Mouse (Mus musculus) stomach, embryonic 15.5 days (tissue): ENCODE measurements around the gene Ralb. TPM values are rescaled to one million over a fixed set of nuclear protein-coding genes. Genes with fewer than 3 reads are reported as not detected.

Source experiments
- ATAC-seq: fragments of 200-750 bp; cut with Nextera tagmentation; 2 replicates; pipeline ENCODE4 v1.8.0; 2017; ENCODE audit warnings: low read depth, moderate number of reproducible peaks, moderate TSS enrichment; ENCODE audit not compliant: insufficient read depth, low FRiP score
- H3K27ac ChIP-seq: fragments of 300-500 bp; sonication (generic); 2 replicates; pipeline ENCODE4 v1.5.1; 2015; ENCODE audit warnings: mild to moderate bottlenecking, inconsistent platforms
- H3K27me3 ChIP-seq: fragments of 300-500 bp; sonication (generic); replicated peaks from 2 replicates; pipeline ENCODE4 v1.6.1; 2015; ENCODE audit warnings: inconsistent platforms
- H3K36me3 ChIP-seq: fragments of 300-500 bp; sonication (generic); 2 replicates; pipeline ENCODE4 v1.6.1; 2015; ENCODE audit warnings: inconsistent platforms
- H3K4me1 ChIP-seq: fragments of 300-500 bp; sonication (generic); 2 replicates; pipeline ENCODE4 v1.6.1; 2015; ENCODE audit warnings: inconsistent platforms
- H3K4me2 ChIP-seq: fragments of 300-500 bp; sonication (generic); 2 replicates; pipeline ENCODE4 v1.6.1; 2015; ENCODE audit warnings: mild to moderate bottlenecking, inconsistent platforms
- H3K4me3 ChIP-seq: fragments of 300-500 bp; sonication (generic); replicated peaks from 2 replicates; pipeline ENCODE4 v1.5.1; 2015; ENCODE audit warnings: inconsistent platforms
- H3K9ac ChIP-seq: fragments of 300-500 bp; sonication (generic); 2 replicates; pipeline ENCODE4 v1.6.1; 2015; ENCODE audit warnings: inconsistent platforms
- H3K9me3 ChIP-seq: fragments of 300-500 bp; sonication (generic); 2 replicates; pipeline ENCODE4 v1.6.1; 2016; ENCODE audit warnings: inconsistent platforms
- WGBS: fragments of 180-500 bp; shearing (Covaris S2); methylation state at CpG from one replicate; pipeline ENCODE4 v1.1.7; 2015; 5-methylcytosine and 5-hydroxymethylcytosine counted together
- polyA plus RNA-seq: library from polyadenylated mRNA; unstranded; fragments of >200 nt; fragmentation: Nextera tagmentation; extraction: Ambion mirVana; gene quantifications from 2 replicates; pipeline ENCODE4 v1.2.1, GENCODE M21; 2015

Gene Ralb
- polyA plus RNA-seq, 1 experiment from 2014 or later = 139 TPM

DNA sequence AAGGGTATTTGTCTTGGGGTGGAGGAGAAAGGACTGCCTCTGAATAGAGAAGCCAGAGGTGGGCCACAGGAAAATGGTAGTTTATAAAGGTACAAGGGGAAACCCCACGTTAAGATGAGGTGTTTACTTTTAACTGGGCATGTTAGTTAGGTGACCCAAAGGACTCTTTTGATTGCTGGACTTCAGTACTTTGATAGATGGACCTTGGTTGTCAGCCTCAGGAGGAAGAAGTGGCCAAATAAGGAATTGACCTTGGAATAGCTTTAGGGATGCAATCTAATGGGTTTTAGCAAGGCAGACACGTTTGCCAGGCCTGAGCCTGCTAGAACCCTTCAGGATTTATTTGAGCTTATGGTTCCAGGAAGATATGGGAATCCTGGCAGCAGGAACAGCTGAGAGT is 34.7 kb upstream of the Ralb start:
- Histone ChIP-seq H3K9me3 (no peaks in the 10 kb centered on the region), H3K27me3 (no peaks in the 10 kb centered on the region), H3K4me3 (no peak overlapping the region), H3K9ac (no peak overlapping the region), H3K4me2 (no peak overlapping the region), H3K4me1 (no peaks in the 10 kb centered on the region), H3K36me3 (no peaks in the 10 kb centered on the region), H3K27ac (no peak overlapping the region)
- WGBS = 39% methylated on average over 2 of the region's 2 CpGs
- no peak for ATAC-seq

DNA sequence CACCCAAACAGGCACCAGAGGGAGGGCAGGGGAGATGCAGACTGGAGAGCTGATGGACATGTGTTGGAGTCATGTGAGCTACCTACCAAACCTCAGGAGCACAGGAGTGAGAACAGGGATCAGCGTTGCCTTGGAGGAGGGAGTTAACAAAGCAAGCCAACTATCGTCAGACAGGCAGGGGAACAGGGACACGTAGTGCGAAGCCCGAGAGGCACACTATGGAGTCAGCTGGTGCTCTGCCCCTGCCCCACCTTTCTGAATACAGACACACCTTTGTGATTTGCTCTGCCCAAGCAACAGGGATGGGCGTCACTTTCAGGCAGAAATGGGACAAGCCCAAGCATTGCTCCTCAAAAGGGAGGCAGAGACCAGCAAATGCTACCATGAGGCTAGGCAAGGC is 33.1 kb upstream of the Ralb start:
- H3K9ac ChIP-seq = no peak overlapping the region
- no peak overlapping the region for H3K4me2 ChIP-seq
- no peaks in the 10 kb centered on the region for H3K4me1 ChIP-seq
- WGBS = 69% methylated on average over 6 of the region's 6 CpGs
- no peak overlapping the region for H3K27ac ChIP-seq
- no peaks in the 10 kb centered on the region for H3K9me3 ChIP-seq
- no peak for ATAC-seq
- no peaks in the 10 kb centered on the region for H3K27me3 ChIP-seq
- H3K4me3 ChIP-seq = no peak overlapping the region
- no peaks in the 10 kb centered on the region for H3K36me3 ChIP-seq

DNA sequence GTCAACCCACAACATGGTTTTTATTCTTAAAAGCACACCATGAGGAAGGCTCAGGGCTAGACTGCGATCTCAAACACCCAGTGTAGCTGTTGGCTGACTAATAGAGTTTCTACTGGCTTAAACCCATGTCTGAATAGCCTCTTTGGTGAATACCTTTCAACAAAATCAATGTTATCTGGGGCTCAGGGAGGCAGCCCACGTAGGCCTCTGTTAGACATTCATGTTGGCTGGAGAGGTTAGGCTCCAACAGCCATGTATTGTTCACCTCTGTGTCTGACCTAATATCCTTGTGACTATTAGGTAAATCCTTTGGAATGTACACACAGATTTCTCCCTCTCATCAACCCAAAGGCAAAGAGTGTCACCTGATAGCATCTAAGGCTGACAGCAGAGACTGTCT is 31.5 kb upstream of the Ralb start:
- no peaks in the 10 kb centered on the region for H3K9me3 ChIP-seq
- no peak overlapping the region for H3K27ac ChIP-seq
- no peak overlapping the region for H3K4me2 ChIP-seq
- no peaks in the 10 kb centered on the region for H3K36me3 ChIP-seq
- H3K4me1 ChIP-seq = no peaks in the 10 kb centered on the region
- 74% methylated on average over 2 of the region's 2 CpGs for WGBS
- no peak overlapping the region for H3K4me3 ChIP-seq
- no peak for ATAC-seq
- no peaks in the 10 kb centered on the region for H3K27me3 ChIP-seq
- H3K9ac ChIP-seq = no peak overlapping the region

DNA sequence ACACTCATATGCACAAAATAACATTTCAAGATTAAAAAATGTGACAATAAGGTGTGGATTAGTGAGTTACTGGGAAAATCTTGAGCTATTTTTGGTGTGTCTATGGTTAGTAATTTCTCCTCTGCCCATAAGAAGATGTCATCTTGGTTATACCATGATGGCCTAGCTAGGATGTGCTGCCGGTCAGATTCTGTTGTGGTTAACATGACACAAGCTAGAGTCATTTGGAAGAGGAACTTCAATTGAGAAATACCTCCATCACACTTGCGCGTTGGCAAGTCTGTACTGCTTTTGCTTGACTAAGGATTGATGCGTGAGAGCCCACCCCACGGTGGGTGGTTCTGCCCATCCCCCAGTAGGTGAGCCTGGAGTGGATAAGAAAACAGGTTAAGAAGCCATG is 29.7 kb upstream of the Ralb start:
- H3K4me3 ChIP-seq = no peak overlapping the region
- 84% methylated on average over 5 of the region's 5 CpGs for WGBS
- no peaks in the 10 kb centered on the region for H3K36me3 ChIP-seq
- H3K27me3 ChIP-seq = no peaks in the 10 kb centered on the region
- no peaks in the 10 kb centered on the region for H3K4me1 ChIP-seq
- H3K4me2 ChIP-seq = no peak overlapping the region
- no peak overlapping the region for H3K9ac ChIP-seq
- no peak overlapping the region for H3K27ac ChIP-seq
- H3K9me3 ChIP-seq = no peaks in the 10 kb centered on the region
- ATAC-seq = no peak

DNA sequence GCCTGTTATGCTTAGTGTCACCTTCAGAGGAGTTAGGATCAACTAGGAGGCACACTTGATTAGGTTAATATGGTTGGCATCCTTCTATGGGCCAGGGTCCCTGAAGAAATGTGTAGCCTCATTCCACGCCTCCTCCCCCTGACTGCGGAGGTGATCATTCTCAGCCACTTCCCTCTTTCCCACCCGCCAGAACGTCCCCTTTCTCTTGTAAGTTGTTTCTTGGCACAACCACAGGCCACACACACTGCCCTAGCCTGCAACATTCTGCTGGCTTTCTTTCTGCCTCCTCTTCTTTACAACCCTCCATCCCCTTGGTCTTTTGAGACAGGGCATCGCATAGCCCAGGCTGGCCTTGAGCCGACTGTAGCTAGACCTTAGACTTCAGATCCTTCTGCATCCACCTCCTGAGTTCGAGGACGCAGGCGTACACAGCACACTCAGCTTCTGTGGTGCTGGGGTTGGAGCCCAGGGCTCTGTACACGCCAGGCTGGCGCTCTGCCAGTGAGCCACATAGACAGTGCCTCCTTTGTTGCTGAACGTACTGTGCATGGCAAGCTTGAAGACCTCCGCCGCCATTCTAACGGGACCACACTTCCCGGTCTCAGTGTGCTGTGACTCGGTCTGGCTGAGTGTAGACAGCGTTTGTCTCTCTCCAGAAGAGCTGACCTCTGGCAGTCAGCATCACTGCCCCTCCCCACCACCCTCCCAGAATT is 28.7 kb upstream of the Ralb start:
- Histone ChIP-seq H3K4me1 (no peaks in the 10 kb centered on the region), H3K4me2 (no peak overlapping the region), H3K36me3 (peaks cover 9% of the 10 kb centered on the region), H3K27ac (no peak overlapping the region), H3K4me3 (no peak overlapping the region), H3K9ac (no peak overlapping the region), H3K9me3 (no peaks in the 10 kb centered on the region), H3K27me3 (no peaks in the 10 kb centered on the region)
- peak; percentile 21; the same call in 1 of the 2 replicates for ATAC-seq
- WGBS = 81% methylated on average over 18 of the region's 18 CpGs

DNA sequence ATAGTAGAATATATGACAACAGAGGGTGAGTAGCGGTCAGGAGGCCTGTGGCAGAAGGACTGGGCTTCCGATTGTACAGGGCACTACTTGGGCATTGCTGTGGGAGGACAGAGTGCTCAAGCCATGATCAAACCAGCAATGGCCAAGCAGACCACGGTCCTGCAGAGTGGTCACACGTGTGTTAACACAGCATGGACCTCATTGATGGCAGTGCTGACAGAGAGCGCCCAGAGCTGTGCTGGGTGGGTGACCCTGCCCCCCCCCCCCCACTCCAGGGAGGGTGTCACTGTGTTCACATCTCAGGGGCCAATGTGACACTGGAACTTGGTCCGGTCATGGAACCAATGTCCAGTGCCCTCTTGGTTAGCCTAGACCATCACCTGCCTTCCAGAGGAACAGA is 27.6 kb upstream of the Ralb start:
- Histone ChIP-seq H3K4me2 (no peak overlapping the region), H3K4me1 (no peaks in the 10 kb centered on the region), H3K9me3 (no peaks in the 10 kb centered on the region), H3K27me3 (no peaks in the 10 kb centered on the region), H3K9ac (no peak overlapping the region), H3K36me3 (peaks cover 18% of the 10 kb centered on the region), H3K4me3 (no peak overlapping the region), H3K27ac (no peak overlapping the region)
- WGBS = 84% methylated on average over 6 of the region's 6 CpGs
- ATAC-seq = no peak

DNA sequence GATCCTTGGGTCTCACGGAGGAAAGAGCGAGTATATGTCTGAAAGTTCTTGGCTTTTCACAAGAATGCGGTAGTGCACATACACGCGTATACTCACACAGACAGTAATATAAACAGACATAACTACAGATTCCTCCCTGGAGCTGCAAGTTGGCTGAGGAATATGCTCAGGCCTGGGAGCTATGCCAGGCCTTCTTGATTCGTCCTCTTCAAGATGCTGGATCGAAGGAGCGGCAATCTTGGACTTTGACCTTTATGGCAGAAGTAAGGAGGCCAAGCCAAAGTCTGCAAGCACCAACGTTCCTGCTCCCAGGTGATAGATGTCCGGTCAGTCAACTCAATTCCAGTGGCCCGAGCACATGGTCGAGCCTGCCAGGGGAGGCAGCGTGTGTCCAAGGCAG is 26.3 kb upstream of the Ralb start:
- H3K9me3 ChIP-seq = no peaks in the 10 kb centered on the region
- H3K4me3 ChIP-seq = no peak overlapping the region
- ATAC-seq = no peak
- 58% methylated on average over 13 of the region's 13 CpGs for WGBS
- peaks cover 9% of the 10 kb centered on the region for H3K4me1 ChIP-seq
- no peak overlapping the region for H3K4me2 ChIP-seq
- peaks cover 23% of the 10 kb centered on the region for H3K36me3 ChIP-seq
- no peak overlapping the region; the same call in 1 of the 2 replicates for H3K27ac ChIP-seq
- H3K9ac ChIP-seq = no peak overlapping the region
- H3K27me3 ChIP-seq = no peaks in the 10 kb centered on the region

DNA sequence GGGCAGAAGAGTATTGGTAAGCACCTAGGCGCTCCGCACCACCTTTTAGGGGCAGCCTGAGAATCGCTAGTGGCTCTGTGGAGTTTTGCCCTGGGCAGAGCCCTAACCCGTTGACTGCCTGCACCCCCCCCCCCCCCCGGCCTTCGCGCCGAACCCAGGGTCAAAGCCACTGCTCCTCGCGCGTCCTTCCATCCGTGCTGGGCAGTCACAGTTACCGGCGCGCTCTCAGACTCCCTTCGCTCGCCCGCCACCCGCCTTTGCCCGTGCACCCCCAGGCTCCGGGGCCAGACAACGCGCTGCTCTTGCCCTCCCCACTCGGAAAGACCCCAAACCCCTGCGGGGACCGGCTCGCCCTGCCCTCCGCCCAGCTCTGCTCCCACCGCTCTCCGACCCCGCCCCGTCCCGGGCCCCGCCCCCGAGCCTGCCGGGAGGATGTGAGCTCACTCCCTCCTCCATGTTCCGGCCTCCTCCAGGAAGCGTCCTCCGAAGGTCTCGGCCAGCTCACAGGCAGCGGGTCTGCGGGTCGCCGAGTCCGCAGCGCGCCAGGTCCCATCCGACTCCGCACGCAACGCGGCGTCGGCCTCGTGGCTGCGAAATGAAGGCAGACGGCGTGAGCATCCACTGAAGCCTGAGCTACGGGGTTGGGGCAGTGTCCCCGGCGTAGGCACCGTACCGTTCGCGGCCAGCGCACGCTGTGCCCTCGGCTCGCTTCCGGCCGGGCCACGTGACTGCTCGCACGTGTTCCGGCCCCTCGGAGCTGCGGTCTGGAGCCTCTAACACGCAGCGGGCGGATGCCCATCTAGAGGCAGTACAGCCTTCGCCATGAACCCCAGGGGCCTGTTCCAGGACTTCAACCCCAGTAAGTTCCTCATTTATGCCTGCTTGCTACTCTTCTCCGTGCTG is 21.3 kb upstream of the Ralb start, which contains the start of gene Tmem185b:
Gene Tmem185b (plus strand): TSS at position 472 of the 903 bp plus-strand sequence.
- no peaks in the 10 kb centered on the region for H3K27me3 ChIP-seq
- H3K36me3 ChIP-seq = peaks cover 23% of the 10 kb centered on the region
- no peaks in the 10 kb centered on the region for H3K9me3 ChIP-seq
- 1% methylated on average over 82 of the region's 82 CpGs for WGBS
- peak within 1 kb of the TSS; percentile 63 for H3K9ac ChIP-seq
- H3K4me1 ChIP-seq = peaks cover 18% of the 10 kb centered on the region
- peak within 1 kb of the TSS; percentile 71 for H3K4me3 ChIP-seq
- H3K4me2 ChIP-seq = peak within 1 kb of the TSS; percentile 92
- peak within 1 kb of the TSS; percentile 92 for H3K27ac ChIP-seq
- ATAC-seq = peak; percentile 94

DNA sequence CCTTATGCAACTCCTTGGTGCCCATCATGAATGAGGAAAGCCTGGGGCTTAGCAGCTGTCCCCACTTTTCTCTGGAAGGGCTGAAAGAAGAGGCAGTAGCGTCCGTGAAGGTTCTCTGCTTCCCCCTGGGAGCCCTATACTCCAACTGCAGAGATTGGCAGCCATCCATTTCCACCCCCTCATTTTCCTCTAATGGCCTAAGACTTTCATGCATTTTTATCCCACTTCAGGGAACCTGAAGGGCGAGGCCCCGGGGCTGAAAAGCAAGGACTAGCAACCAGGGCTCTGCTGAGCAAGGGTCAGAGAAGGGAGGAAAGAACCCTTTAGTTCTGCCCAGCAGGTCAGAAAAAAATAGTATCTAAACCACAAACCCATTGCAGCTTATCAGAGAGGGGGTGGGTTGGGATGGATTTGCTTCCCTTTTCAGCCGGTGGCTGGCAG is 20.4 kb upstream of the Ralb start:
- Histone ChIP-seq H3K4me2 (peak overlapping the region; percentile 92), H3K4me1 (peaks cover 18% of the 10 kb centered on the region), H3K9me3 (no peaks in the 10 kb centered on the region), H3K27ac (peak overlapping the region; percentile 92; the same call in 1 of the 2 replicates), H3K4me3 (peak overlapping the region; percentile 71), H3K27me3 (no peaks in the 10 kb centered on the region), H3K9ac (no peak overlapping the region), H3K36me3 (peaks cover 23% of the 10 kb centered on the region)
- no peak for ATAC-seq
- WGBS = 28% methylated on average over 5 of the region's 5 CpGs

DNA sequence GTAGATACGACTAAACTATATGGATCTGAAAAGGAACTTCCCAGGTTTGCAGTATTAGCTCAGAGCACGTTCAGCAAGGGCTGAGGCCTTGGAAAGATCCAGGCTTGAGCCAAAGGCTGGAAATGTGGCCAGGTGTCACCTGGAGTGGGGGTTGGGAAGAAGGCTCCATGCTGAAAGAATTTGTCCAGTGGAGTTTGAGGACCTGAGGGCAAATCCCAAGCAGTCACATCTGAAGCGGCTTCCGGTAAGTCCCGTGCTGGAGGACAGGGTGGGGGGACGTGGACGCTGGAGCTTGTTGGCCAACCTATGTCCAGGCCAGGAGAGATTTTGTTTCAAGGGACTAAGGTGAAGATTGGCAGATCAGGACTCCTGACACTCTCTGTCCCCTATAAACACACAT is 19.2 kb upstream of the Ralb start:
- no peak for ATAC-seq
- Histone ChIP-seq H3K27me3 (no peaks in the 10 kb centered on the region), H3K4me1 (peaks cover 18% of the 10 kb centered on the region), H3K27ac (no peak overlapping the region), H3K36me3 (peaks cover 20% of the 10 kb centered on the region), H3K9me3 (no peaks in the 10 kb centered on the region), H3K4me2 (no peak overlapping the region), H3K9ac (no peak overlapping the region), H3K4me3 (no peak overlapping the region)
- 89% methylated on average over 7 of the region's 7 CpGs for WGBS

DNA sequence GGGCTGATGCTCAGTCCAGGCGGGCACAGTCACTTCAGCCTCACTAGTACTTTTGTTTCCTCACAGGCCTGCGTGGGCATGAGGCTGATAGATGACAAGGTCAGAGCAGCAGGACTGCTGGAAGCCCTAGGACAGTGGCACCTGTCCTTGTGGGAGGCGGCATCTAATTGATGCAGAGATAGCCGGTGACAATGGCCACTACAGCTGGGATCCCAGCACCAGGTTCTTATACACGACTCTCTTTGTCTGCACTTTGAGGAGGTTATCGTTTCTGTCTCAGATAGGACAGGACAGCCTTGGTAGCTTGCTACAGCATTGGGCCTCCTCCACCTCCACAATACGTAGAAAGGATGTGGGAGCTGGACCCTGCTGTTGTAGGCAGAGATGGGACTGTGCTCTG is 18.8 kb upstream of the Ralb start:
- no peaks in the 10 kb centered on the region for H3K9me3 ChIP-seq
- H3K4me1 ChIP-seq = peaks cover 18% of the 10 kb centered on the region
- no peak overlapping the region for H3K4me2 ChIP-seq
- 82% methylated on average over 7 of the region's 7 CpGs for WGBS
- H3K9ac ChIP-seq = no peak overlapping the region
- H3K4me3 ChIP-seq = no peak overlapping the region
- H3K27ac ChIP-seq = no peak overlapping the region
- ATAC-seq = no peak
- H3K36me3 ChIP-seq = peaks cover 16% of the 10 kb centered on the region
- no peaks in the 10 kb centered on the region for H3K27me3 ChIP-seq

DNA sequence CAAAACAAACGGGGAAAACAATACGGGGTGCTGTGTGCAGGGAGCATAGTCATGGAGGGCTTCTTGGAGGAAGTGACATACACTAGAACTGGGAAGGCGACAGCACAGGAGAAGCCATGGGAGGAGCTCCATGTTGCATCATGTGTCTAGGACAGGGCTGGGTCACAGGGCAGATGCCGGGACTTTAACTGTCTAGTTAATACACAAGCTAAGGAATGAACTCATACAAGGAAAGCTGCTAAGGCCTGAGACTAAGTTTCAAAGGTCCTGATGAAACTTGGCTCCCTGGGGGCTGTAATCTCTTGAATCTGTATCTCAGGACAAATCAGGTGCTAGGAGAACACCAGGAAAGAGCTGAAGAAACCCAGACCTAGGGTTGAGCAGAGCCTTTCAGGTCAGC is 18.1 kb upstream of the Ralb start:
- Histone ChIP-seq H3K4me3 (no peak overlapping the region), H3K9me3 (no peaks in the 10 kb centered on the region), H3K36me3 (peaks cover 11% of the 10 kb centered on the region), H3K9ac (no peak overlapping the region), H3K4me2 (no peak overlapping the region), H3K27me3 (no peaks in the 10 kb centered on the region), H3K27ac (no peak overlapping the region), H3K4me1 (peaks cover 18% of the 10 kb centered on the region)
- 79% methylated on average over 4 of the region's 4 CpGs for WGBS
- ATAC-seq = no peak
